32 mouse cellular contexts compared by ENCODE assay signal in genomic region chr2:125260326-125260725, GRCm38 (mm10).
"Had no signal": no experiment of that assay in that cellular context is flagged by ENCODE, and none has a peak within 500 bp of the region (broad histone marks: within the 10 kb centered on the region; RNA-seq: fewer than 3 reads in every experiment).

No protein-coding gene starts in this region.

- H3K27ac ChIP-seq: limb, embryonic 10.5 days; limb, embryonic 12.5 days; limb, embryonic 13.5 days; limb, embryonic 15.5 days; liver, embryonic 12.5 days; liver, embryonic 13.5 days; liver, embryonic 14.5 days; liver, embryonic 15.5 days; lung, embryonic 15.5 days; macrophage; midbrain, embryonic 10.5 days; midbrain, embryonic 12.5 days; midbrain, embryonic 13.5 days; midbrain, embryonic 15.5 days; neural tube, embryonic 12.5 days had no signal

- H3K4me2 ChIP-seq: limb, embryonic 12.5 days; limb, embryonic 13.5 days; limb, embryonic 15.5 days; liver, embryonic 11.5 days; liver, embryonic 12.5 days; liver, embryonic 13.5 days; liver, embryonic 15.5 days; lung, embryonic 14.5 days; lung, embryonic 15.5 days; midbrain, embryonic 11.5 days; midbrain, embryonic 12.5 days; midbrain, embryonic 13.5 days; midbrain, embryonic 15.5 days; neural tube, embryonic 12.5 days had no signal

- ATAC-seq: liver, embryonic 12.5 days; liver, postnatal 0 days; lung, postnatal 0 days; midbrain, embryonic 13.5 days; midbrain, embryonic 15.5 days; midbrain, embryonic 16.5 days had no signal

- H3K4me1 ChIP-seq: limb, embryonic 12.5 days; liver, embryonic 12.5 days; liver, embryonic 15.5 days; midbrain, embryonic 10.5 days; midbrain, embryonic 13.5 days had no signal

- H3K9me3 ChIP-seq: limb, embryonic 10.5 days; limb, embryonic 12.5 days; limb, embryonic 13.5 days; limb, embryonic 15.5 days; liver, embryonic 12.5 days; liver, embryonic 13.5 days; liver, embryonic 15.5 days; lung, embryonic 15.5 days; megakaryocyte, embryonic 14.5 days; midbrain, embryonic 10.5 days; midbrain, embryonic 12.5 days; midbrain, embryonic 13.5 days; midbrain, embryonic 15.5 days; neural tube, embryonic 12.5 days had no signal

- H3K9ac ChIP-seq: limb, embryonic 12.5 days; limb, embryonic 13.5 days; limb, embryonic 15.5 days; liver, embryonic 12.5 days; liver, embryonic 13.5 days; liver, embryonic 14.5 days; liver, embryonic 15.5 days; liver, postnatal 0 days; lung, embryonic 14.5 days; lung, embryonic 15.5 days; midbrain, embryonic 12.5 days; midbrain, embryonic 13.5 days; midbrain, embryonic 15.5 days; neural tube, embryonic 12.5 days had no signal

- DNase-seq: left cerebral cortex, postnatal 4 days; liver; liver, embryonic 13.5 days; liver, postnatal 0 days; lung, adult 18-20 months; lung, adult 2 months; lung, embryonic 14.5 days; lung, postnatal 10 days; lung, postnatal 14 days; lung, postnatal 36 days; lung, postnatal 4 days; midbrain, embryonic 14.5 days had no signal

- H3K4me3 ChIP-seq: limb, embryonic 10.5 days; limb, embryonic 12.5 days; limb, embryonic 13.5 days; limb, embryonic 15.5 days; liver, embryonic 12.5 days; liver, embryonic 13.5 days; liver, embryonic 15.5 days; lung, embryonic 15.5 days; megakaryocyte, embryonic 14.5 days; midbrain, embryonic 10.5 days; midbrain, embryonic 12.5 days; midbrain, embryonic 13.5 days; midbrain, embryonic 15.5 days; myocyte; neural tube, embryonic 12.5 days had no signal

- H3K27me3 ChIP-seq: limb, embryonic 12.5 days; limb, embryonic 13.5 days; limb, embryonic 15.5 days; liver, embryonic 12.5 days; liver, embryonic 13.5 days; liver, embryonic 15.5 days; lung, embryonic 15.5 days; megakaryocyte, embryonic 14.5 days; midbrain, embryonic 12.5 days; midbrain, embryonic 13.5 days; midbrain, embryonic 15.5 days; neural tube, embryonic 12.5 days had no signal
